Mouse (Mus musculus): ENCODE measurements around the gene Mllt6.
A peak's percentile ranks its signal among the peaks of the same experiment; 100 is the strongest.
"Not testable (repeated sequence)": the region's sequence is repeated elsewhere in the genome, so short reads cannot be mapped to it uniquely, and the experiment has no call there.

Gene Mllt6

DNA sequence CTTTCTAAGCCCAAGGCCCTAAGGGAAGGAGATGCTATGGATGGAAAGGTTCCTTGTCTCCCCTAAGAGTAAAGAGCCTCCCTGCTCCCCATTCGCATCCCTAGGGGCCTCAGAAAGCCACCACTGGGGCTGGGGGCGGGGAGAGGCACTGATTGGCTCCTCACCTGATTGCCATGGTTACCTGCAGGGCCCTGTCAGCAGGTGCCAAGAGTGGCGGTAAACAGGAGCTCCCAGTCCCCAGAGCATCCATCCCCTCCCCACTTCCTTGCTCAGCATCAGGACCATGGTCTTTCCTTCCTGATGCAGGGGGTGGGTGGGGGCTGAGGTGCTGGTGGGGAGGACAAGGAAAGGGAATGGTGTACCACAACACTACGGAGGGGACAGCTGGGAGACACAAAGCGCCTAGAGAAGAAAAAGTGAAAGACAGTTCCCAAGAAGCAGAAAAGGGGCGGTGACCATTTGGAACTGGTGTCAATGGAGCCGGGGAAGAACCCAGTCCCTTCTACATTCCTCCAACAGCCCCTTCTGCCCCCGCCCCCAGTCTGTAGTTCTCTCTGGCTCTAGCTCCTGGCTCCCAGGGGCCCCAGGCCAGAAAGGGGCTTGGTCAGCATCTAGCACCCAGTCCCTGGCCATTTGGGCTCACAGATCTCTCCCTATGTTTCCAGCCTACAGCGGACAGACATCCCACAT lies 32.6 kb downstream of the Mllt6 start:
- no peak for DNase-seq (ENCODE audit: extremely low read depth, low read depth)

DNA sequence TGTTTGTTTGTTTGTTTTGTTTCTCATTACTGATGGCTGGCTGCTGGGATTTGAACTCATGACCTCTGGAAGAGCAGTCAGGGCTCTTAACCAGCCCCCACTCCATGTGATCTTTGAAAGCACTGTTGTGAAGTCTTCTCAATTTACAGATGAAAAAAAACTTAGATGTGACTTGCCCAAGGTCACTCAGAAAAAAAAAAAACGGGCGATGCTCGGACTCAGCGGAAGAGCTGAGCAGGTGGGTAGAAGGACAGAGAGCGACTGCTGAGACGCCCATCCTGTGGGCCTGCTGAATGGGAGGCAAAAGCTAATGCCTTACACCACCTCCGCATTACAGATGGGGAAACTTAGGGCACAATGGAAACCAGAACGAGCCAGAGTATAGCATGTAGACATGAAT lies 33.5 kb downstream of the Mllt6 start:
- DNase-seq (ENCODE audit: extremely low read depth, low read depth): no peak

DNA sequence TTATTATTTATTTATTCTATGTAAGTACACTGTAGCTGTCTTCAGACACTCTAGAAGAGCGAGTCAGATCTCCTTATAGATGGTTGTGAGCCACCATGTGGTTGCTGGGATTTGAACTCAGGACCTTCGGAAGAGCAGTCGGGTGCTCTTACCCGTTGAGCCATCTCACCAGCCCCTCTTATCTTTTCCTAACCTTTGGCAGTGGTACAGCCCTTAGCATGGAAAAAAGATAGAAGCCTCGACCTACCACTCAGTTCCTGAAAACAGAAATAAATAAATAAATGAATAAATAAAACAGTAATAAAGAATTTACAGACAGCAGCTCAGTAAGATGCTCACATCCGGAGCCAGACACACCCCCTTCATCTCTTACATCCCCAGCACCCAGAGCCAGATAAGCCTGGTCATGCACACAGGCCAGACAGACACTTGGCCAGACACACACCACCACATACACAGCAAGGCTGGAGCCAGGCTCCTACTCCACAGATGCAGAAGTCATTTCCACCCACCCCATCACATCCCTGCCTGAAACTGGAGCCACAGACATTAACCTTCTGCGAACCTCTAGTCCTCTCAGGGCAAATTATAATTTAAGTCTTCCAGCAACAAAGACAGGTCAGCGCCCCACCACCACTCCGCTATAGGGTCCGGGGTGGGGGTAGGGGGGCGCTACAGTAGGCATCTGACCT lies 34.1 kb downstream of the Mllt6 start:
- DNase-seq (ENCODE audit: extremely low read depth, low read depth): no peak

DNA sequence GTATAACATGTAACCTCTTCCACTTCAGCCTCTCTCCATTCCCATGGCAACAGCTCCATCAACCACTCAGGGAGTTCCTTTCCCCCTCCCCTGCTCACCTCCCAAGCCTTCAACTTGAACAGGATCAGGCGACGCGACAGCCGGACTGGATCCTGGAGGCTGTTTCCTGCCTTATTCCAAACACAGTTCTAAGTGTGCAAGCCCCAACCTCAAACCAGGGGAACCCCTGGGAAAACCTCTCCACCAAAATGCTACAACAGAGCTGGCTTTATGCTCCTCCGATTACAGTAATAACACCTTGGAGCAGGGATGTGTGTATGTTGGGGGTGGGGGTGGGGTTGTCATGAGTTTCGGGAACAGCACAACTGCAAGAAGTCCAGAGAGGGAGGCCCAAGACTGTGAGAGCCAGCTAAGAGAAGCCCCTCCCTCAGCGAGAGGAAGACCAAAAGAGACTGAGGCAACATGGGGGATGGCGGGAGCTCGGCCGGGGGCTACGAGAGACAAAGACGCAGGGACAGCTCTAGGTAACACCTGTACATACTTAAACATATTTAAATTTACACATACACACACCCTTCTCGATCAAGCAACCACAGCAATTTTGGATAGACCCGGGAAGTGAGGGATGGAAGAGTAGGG lies 34.8 kb downstream of the Mllt6 start:
- DNase-seq (ENCODE audit: extremely low read depth, low read depth): no peak

DNA sequence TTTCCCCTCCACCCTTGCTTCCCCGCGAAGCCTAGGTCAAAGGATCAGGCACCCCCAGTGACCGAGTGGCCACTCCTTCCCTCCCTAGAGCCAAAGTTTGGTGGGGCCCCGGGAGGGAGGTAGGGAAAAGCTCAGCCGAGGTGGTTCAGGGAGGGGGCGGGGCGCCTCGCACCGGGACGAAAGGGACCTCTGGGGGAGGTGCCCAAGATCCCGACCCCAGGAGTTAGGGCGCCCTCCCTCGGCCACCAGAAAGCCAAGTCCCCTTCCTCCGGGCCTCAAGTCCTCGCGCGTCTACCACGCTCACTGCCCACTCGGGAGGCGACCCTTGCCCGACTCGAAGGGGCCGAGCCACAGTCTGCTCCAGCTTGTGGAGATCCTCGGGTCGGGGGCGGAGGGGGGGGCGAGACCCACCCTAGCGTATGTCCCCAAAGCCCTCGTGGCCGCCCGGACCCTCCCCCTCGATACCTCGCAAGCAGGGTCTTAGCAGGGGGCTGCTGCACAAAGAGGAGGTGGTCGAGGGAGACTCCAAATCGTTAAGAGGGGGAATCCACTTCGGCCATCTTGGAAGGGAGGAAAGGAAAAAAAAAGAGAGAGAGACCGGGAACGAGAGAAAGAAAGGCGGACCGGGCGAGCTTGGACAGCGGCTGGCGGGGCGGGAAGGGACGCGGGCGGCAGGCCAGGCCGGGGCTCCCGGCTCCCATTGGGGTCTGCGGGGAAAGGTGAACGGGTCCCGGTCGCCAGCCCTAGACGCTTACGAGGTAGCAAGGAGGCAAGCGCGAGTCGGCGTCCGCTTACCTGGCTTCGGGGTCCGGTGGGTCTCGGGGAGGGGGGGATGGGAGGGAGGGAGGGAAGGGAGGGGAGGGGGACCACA lies 35.8 kb downstream of the Mllt6 start:
- DNase-seq (ENCODE audit: extremely low read depth, low read depth): no peak

DNA sequence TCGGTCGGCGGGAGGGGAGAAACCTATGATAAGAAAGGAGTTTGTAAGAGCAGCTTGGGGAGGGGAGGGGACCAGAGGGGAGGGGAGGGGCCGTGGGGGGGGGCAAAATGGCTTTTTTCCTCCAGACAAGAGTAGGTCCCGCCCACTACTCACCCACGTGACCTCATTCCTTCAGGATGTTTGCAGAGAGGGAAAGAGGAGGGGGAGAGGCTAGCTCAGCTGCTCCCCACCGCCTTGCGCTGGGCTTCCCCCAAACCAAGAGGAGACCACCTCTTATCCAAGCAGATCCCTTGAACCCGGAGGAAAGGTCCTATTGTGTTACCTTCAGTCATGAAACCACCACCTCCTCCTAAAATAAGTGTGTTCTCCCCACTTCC lies 36.4 kb downstream of the Mllt6 start:
- peak; percentile 62 for DNase-seq (ENCODE audit: extremely low read depth, low read depth)

DNA sequence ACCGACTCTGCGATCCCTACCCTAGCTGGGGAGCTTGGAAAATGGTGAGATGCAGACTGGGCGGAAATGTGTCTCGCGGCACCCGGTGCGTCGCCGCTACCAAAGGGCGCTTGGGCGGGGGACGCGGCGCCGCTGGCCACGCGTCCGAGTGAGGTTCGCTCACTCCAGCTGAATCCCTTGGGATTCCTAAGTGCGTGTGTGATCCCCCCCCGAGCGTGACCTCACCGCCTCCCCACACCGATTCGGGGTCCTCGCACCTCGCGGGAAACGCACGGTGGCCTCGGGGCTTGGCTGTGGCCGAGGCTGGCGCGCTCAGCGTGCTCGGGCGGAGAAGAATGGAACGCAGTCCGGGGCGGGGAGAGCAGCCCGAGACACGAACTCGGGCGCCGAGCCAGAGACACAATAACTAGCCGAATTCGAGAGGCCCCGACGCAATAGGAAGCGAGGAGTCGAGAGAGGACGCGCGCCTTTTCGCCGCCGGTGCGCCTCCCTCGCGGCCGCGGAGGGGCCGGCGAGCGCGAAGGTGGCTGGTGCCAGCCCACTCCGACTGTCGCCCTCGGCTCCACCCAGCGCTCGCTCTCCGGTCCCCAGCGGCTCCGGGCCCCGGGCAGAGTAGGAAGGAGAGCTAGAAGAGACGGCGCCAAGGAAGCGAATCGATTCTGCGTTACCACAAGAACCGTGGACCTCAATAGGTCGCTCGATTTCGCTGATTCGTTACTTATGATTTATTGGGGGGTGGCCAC lies 37.0 kb downstream of the Mllt6 start, which contains the start of gene Pcgf2:
Pcgf2 (minus strand) TSS at position 495 of the 743 bp plus-strand sequence.
- DNase-seq (ENCODE audit: extremely low read depth, low read depth): no peak

DNA sequence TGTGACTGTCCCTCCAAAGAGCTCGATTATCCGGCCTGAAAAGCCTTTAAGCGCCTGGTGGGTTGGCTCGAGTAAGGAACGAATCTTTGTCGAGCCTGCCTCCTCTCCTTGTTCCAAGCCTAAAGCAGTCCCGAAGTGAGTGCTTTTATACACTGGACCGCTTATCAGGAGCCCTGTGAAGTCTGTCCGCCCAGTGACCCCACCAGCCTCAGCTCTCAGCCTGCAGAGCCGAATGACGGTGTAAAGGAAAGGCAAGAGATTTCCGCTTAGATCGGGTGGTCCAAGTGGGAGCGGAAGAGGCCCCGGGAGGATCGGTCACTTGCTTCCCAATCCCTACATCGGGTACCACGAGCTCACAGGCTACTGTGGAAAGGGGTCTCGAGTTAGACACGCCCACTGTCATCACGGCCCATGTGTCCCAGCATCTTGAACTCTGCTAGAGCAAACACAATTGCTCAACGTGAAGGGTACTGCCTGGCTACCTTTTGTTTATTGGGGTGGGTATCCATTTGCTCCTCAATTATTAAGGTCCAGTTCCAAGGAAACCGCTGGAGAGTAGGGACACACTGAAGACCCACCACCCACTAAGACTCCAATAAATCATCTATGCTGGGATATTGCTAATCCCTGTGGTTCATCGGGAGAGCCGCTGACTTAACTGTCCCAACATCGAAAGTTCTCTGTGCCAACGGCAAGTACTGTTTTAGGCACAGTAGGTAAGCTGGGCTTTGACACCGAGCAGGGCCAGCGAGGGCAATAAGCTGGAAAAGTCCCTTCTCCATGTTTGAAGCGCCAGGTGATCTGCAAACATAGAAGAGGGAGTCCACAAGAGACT lies 37.7 kb downstream of the Mllt6 start:
- DNase-seq (ENCODE audit: extremely low read depth, low read depth): no peak

DNA sequence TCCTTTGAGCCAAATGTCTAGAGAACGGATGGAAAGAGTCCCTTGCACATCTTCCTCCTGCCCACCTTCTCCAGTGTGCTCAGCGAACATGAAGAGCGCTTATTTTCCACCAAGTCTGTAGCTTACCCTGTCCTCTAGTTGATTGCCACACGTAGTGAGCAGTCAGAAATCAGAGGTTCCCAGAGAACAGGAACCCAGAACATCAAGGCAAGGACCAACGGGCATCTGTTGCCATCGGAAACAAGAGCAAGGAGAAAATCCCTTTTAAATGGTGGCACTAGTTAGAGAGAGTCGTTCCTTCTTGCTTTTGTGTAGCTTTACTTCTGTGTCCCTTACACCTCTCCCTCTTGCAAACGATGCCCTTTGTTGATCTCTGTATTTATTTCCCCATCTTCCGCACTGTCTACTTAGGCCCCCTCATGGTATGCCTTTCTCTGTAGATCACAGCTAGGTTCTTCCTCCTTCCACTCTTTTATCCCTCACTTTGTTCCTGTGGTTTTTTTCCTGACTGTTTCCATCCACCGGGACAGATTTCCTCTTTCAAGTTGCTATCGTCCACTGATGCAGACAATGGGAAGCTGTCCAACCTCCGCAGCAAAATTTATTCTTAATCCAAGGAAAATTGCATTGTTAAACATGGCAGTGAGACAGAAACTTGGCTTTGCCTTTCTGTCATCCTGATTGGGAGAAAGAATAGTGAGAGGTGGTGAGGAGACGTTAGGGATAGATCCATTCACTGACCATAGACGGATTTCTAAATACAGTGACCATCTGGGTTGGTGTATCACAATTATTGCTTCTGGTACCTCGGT lies 38.6 kb downstream of the Mllt6 start:
- peak; percentile 51 for DNase-seq (ENCODE audit: extremely low read depth, low read depth)

DNA sequence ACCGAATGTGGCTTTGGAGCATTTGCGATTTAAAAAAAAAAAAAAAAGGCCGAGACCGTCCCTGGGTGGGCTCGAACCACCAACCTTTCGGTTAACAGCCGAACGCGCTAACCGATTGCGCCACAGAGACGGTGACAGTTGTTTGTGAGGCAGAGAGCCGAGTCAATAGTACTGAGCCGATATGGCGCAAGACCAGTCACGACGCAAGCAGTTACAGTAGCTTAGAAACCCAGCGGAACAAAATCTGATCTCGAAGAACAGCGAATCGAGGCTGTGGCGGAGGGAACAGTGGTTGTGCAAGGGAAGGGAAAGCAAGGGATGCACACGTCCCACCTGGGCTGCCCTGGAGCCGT lies 39.2 kb downstream of the Mllt6 start:
- peak; percentile 54 for DNase-seq (ENCODE audit: extremely low read depth, low read depth)

DNA sequence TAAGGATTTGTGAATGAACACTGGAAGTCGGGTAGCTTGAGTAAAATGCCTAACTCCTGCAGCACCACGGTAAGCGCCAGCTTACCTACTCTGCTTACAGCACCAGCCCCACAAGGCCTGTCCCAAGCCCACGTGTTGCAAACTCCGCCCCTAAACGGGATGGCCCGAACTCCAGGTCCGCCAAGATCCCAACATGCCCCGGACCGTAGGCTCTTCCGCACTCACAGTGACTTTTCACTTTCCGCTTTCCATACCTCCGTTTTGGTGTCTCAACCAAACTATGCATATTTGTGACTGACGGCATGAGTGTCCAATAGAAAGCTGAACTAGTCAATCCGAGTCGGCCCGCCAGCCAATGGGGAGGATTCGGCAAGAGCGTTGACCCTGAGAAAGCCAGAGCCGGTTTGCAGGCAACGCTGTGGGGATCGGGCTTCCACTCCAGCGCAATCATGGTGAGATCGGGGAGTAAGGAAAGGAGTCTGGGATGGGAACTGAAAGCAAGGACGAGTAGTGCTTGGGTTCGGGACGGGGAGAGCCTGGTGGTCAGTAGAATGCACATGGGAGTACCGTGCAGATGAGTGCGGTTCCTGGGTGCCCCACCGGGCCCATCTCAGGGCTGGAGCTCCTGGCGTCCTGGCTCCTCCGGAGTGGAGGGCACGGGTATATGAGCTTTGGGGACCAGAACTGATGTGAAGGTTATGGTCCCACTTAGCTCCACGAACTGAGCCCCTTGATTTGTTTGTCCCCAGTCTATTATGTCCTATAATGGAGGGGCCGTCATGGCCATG lies 40.0 kb downstream of the Mllt6 start, which contains the start of gene Psmb3:
Psmb3 (plus strand) TSS at position 361 of the 788 bp plus-strand sequence.
- DNase-seq (ENCODE audit: extremely low read depth, low read depth): peak; percentile 100

DNA sequence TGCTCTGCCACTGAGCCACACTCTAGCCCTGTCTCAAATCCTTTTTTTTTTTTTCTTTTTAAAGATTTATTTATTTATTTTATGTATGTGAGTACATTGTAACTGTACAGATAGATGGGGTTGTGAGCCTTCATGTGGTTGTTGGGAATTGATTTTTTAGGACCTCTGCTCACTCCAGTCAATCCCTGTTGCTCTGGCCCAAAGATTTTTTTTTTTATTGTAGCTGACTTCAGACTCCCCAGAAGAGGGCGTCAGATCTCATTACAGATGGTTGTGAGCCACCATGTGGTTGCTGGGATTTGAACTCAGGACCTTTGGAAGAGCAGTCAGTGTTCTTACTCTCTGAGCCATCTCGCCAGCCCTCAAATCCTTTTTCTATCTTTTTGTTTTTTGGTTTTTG lies 46.9 kb downstream of the Mllt6 start:
- DNase-seq (ENCODE audit: extremely low read depth, low read depth): not testable (repeated sequence)

DNA sequence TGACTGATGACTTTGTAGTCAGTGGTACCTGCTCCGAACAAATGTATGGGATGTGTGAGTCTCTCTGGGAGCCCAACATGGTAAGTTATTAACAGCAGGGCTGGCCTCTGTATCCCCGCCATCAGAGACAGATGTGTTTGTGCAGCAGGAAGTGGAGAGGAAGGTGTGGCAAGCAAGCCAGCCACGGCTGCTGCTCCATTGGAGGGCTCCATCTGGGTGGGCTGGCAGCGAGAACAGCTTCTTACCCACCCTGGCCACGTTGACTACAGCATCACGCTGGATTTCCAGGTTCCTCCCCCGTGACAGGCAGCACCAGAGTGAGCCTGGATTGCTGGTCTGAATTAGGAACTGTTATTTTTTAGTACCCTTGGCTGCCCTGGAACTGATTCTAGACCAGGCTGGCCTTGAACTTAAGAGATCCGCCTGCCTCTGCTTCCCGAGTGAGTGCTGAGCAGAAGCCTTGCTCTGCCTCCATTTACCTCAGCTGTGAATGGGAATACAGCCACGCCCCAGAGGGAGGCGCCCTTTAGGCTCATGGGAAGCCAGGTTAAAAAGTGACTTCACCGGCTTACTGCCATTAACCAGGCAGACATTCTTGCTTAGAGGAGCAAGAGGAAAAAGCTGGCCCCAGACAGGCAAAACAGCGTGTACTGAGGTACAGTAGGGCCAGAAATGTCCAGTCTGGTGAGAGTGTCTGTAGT lies 48.1 kb downstream of the Mllt6 start:
- DNase-seq (ENCODE audit: extremely low read depth, low read depth): no peak

DNA sequence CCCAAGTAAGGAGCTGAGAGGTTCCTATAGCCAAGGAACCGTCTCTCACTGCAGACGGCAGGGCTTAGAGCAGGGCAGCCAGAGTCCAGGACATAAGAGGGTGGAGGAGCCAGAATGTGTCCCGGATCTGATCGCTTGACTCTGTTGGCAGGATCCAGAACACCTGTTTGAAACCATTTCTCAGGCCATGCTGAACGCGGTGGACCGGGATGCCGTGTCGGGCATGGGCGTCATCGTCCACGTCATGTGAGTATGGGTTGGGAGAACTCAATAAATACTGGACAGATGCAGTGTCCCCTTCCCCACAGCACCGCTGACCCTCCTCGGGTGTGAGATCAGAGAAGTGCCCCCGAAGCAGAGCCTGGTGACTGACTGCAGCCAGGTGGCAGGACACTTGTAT lies 49.1 kb downstream of the Mllt6 start:
- DNase-seq (ENCODE audit: extremely low read depth, low read depth): no peak

DNA sequence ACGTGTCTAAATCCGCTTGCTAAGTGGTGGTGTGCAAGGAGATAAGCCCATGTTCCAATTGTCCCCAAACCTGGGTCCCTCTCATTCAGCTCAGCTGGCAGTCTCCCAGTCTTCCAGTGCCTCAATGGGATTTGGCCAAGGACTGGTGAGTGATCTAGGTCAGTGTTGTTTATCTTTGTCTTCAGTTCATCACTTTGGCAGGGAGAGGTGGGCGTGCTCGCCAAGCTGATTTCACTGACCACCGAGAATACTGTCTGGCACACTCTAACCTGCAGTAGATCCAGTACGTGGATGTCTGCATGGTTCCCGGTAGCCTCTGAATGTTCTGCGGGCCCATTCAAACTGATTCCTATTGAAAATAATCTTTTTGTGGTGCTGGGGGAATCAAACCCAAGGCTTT lies 50.7 kb downstream of the Mllt6 start:
- DNase-seq (ENCODE audit: extremely low read depth, low read depth): no peak

DNA sequence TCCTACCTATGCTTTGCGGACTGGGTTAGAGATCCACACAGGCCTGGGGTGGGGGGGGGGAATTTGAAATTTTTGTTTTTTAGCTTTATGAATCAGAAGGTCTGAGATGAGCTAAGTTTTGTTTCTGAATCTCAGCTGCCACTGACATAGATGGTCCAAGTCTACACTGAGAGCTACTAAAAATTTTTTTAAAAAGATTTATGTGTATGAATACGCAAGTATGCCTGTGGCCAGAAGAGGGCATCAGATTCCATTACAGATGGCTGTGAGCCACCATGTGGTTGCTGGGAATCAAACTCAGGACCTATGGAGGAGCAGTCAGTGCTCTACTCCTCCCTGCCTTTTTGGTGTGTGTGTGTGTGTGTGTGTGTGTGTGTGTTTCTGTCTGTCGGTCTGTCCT lies 51.1 kb downstream of the Mllt6 start:
- DNase-seq (ENCODE audit: extremely low read depth, low read depth): no peak

DNA sequence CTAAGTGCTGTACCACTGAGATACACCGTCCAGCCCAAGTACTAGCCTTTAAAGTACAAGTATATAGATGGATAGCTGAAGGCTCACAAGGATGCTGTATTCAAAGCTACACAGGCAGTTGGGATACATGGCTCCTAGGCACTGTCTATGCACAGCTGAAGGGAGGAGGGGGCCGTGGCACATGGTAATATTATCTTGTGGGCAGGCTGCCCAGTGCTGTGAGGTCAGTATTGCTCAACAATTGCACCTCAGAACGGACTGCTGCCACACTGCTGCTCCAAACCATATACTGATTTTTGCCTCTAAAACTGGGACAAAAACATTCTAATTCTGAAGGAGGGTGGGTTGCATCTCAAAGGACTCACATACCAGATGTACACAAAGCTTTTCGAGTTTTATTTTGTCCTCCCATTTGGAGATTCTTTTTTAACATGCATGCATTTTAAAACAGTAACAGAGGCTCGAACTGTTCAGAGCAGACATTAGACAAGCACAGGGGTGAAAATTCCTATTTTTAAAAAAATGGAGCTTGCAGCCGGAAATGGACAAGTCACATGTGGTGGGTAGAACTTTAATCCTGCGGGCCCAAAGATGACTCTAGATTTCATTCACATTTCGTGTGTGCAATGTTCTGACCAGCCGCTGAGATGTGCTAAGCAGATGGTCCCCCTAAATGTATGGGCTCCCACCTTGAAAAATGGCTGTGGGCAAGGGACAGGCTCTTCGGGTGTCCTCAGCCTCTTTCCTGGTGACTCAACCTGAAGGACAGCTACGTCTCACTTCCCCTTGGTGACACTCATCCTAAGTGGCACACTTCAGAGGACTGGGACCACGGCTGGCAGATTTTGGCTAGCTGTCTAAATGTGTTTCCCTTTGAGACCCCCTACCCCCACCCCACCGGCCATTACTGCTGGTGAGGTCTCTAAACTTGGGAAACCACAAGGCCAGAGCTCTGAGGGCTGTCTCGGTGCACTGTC lies 51.9 kb downstream of the Mllt6 start:
- DNase-seq (ENCODE audit: extremely low read depth, low read depth): no peak

Data from MEL-GATA-1-ER (cell line).